Mouse (Mus musculus) frontal cortex, postnatal 36 days (tissue): ENCODE measurements around the gene Trim3.

ENCODE experiments used
- DNase-seq, 2 experiments: peaks; one replicate each; pipeline ENCODE4 v3.0.0; 2022; ENCODE audit warnings: low spot score in 2 of 2

Gene Trim3

GRCm38 (mm10) chr7:105608467-105608866, 24.9 kb downstream of the Trim3 start:
- no peak for DNase-seq

GRCm38 (mm10) chr7:105602860-105603623, 30.3 kb downstream of the Trim3 start:
- DNase-seq = peak; percentile 50 to 66

GRCm38 (mm10) chr7:105590097-105590496, 43.3 kb downstream of the Trim3 start:
- DNase-seq = no peak

GRCm38 (mm10) chr7:105588325-105588912, 45.0 kb downstream of the Trim3 start:
- no peak for DNase-seq

- DNase-seq = no peak
Observed at GRCm38 (mm10) chr7:105581959-105582358, 51.4 kb downstream of the Trim3 start.

GRCm38 (mm10) chr7:105581094-105581703, 52.2 kb downstream of the Trim3 start, which contains the start of gene Apbb1:
TSS of gene Apbb1 (minus strand) at chr7:105581653.
- DNase-seq = peak; percentile 81 to 85

GRCm38 (mm10) chr7:105580627-105581089, 52.7 kb downstream of the Trim3 start:
- DNase-seq = peak in 1 of 2 experiments; percentile 22

- no peak for DNase-seq
Observed at GRCm38 (mm10) chr7:105578481-105578880, 54.9 kb downstream of the Trim3 start.

GRCm38 (mm10) chr7:105577377-105577871, 55.9 kb downstream of the Trim3 start:
- DNase-seq = no peak

- DNase-seq = no peak
Observed at GRCm38 (mm10) chr7:105576166-105576748, 57.1 kb downstream of the Trim3 start.

- DNase-seq = no peak
Observed at GRCm38 (mm10) chr7:105574537-105574936, 58.8 kb downstream of the Trim3 start.

GRCm38 (mm10) chr7:105572949-105573348, 60.4 kb downstream of the Trim3 start:
- DNase-seq = peak in 1 of 2 experiments; percentile 24

- DNase-seq = no peak
Observed at GRCm38 (mm10) chr7:105570756-105571155, 62.6 kb downstream of the Trim3 start.

- peak in 1 of 2 experiments; percentile 35 for DNase-seq
Observed at GRCm38 (mm10) chr7:105569512-105570496, 63.6 kb downstream of the Trim3 start.

- DNase-seq = peak; percentile 86 to 93
Observed at GRCm38 (mm10) chr7:105568988-105569471, 64.3 kb downstream of the Trim3 start.

- DNase-seq = peak; percentile 80 to 83
Observed at GRCm38 (mm10) chr7:105568583-105568982, 64.8 kb downstream of the Trim3 start.

- DNase-seq = peak in 1 of 2 experiments; percentile 37
Observed at GRCm38 (mm10) chr7:105565071-105565836, 68.1 kb downstream of the Trim3 start.

- DNase-seq = no peak
Observed at GRCm38 (mm10) chr7:105563367-105563766, 70.0 kb downstream of the Trim3 start.

GRCm38 (mm10) chr7:105562317-105562716, 71.1 kb downstream of the Trim3 start:
- no peak for DNase-seq

GRCm38 (mm10) chr7:105559016-105559415, 74.4 kb downstream of the Trim3 start:
- peak; percentile 68 to 81 for DNase-seq
